Mouse (Mus musculus): Measurements from ENCODE around the gene Pbld2. TPM values are rescaled to one million over a fixed set of nuclear protein-coding genes. Genes with fewer than 3 reads are reported as not detected.

The Pbld2 gene
- polyA plus RNA-seq, 1 experiment: 1.0 TPM

- Histone ChIP-seq H3ac (ENCODE audit: control insufficient read depth, insufficient read length) (no peak overlapping the region), H3K4me3 (no peak overlapping the region), H3K79me2 (ENCODE audit: control insufficient read depth, insufficient read depth) (no peaks in the 10 kb centered on the region), H3K4me2 (ENCODE audit: low read depth) (no peak overlapping the region), H3K36me3 (ENCODE audit: control insufficient read depth, insufficient read depth) (no peaks in the 10 kb centered on the region), H3K27me3 (ENCODE audit: control insufficient read depth, insufficient read depth, insufficient read length) (no peaks in the 10 kb centered on the region)
- TF ChIP-seq E2F4 (IDR thresholded peaks at IDR 0.05; ENCODE audit: insufficient read depth) (no peak), POLR2A (IDR thresholded peaks at IDR 0.05; ENCODE audit: insufficient read length, low read depth) (no peak), POLR2AphosphoS2 (IDR thresholded peaks at IDR 0.05; ENCODE audit: insufficient read length, low read depth) (no peak), CEBPB (IDR thresholded peaks at IDR 0.05; ENCODE audit: insufficient read depth, poor library complexity, severe bottlenecking) (no peak), USF1 (IDR thresholded peaks at IDR 0.05; ENCODE audit: low read depth) (no peak)
Measured at GRCm38 (mm10) chr10:63032267-63032666, 8.2 kb downstream of the Pbld2 start.

- H3K4me3 ChIP-seq: no peak overlapping the region
- TF ChIP-seq TCF12 (IDR thresholded peaks at IDR 0.05; ENCODE audit: insufficient read depth, poor library complexity, severe bottlenecking): no peak
- TF ChIP-seq POLR2AphosphoS2 (IDR thresholded peaks at IDR 0.05; ENCODE audit: insufficient read length, low read depth): no peak
- no peak for TF ChIP-seq MYOD1 (IDR thresholded peaks at IDR 0.05; ENCODE audit: control insufficient read depth in 1 of 3, insufficient read length in 2 of 3, low read depth in 2 of 3)
- TF ChIP-seq USF1 (IDR thresholded peaks at IDR 0.05; ENCODE audit: low read depth): no peak
- no peak for TF ChIP-seq MYOG (IDR thresholded peaks at IDR 0.05; ENCODE audit: control insufficient read depth in 1 of 3, insufficient read depth in 1 of 3, insufficient read length in 2 of 3, low read depth in 2 of 3)
- TF ChIP-seq REST (IDR thresholded peaks at IDR 0.05; ENCODE audit: insufficient read depth, insufficient read length): no peak
- no peak for TF ChIP-seq SRF (IDR thresholded peaks at IDR 0.05; ENCODE audit: control insufficient read depth, insufficient read length, low read depth)
- no peaks in the 10 kb centered on the region for H3K36me3 ChIP-seq (ENCODE audit: control insufficient read depth, insufficient read depth)
- no peaks in the 10 kb centered on the region for H3K27me3 ChIP-seq (ENCODE audit: control insufficient read depth, insufficient read depth, insufficient read length)
- no peak overlapping the region for H3ac ChIP-seq (ENCODE audit: control insufficient read depth, insufficient read length)
- H3K4me2 ChIP-seq (ENCODE audit: low read depth): no peak overlapping the region
- no peaks in the 10 kb centered on the region for H3K79me2 ChIP-seq (ENCODE audit: control insufficient read depth, insufficient read depth)
Measured at GRCm38 (mm10) chr10:63032956-63033355, 8.8 kb downstream of the Pbld2 start.

GRCm38 (mm10) chr10:63038571-63039320 lies 14.6 kb downstream of the Pbld2 start:
- no peak overlapping the region for H3K4me2 ChIP-seq (ENCODE audit: low read depth)
- H3K4me3 ChIP-seq: no peak overlapping the region
- H3ac ChIP-seq (ENCODE audit: control insufficient read depth, insufficient read length): no peak overlapping the region
- no peak for TF ChIP-seq TCF12 (IDR thresholded peaks at IDR 0.05; ENCODE audit: insufficient read depth, poor library complexity, severe bottlenecking)
- no peak for TF ChIP-seq SRF (IDR thresholded peaks at IDR 0.05; ENCODE audit: control insufficient read depth, insufficient read length, low read depth)
- TF ChIP-seq MYOG (IDR thresholded peaks at IDR 0.05; ENCODE audit: control insufficient read depth in 1 of 3, insufficient read depth in 1 of 3, insufficient read length in 2 of 3, low read depth in 2 of 3): no peak
- no peak for TF ChIP-seq MYOD1 (IDR thresholded peaks at IDR 0.05; ENCODE audit: control insufficient read depth in 1 of 3, insufficient read length in 2 of 3, low read depth in 2 of 3)
- TF ChIP-seq USF1 (IDR thresholded peaks at IDR 0.05; ENCODE audit: low read depth): no peak
- no peak for TF ChIP-seq POLR2A (IDR thresholded peaks at IDR 0.05; ENCODE audit: insufficient read length, low read depth)
- TF ChIP-seq TCF3 (IDR thresholded peaks at IDR 0.05; ENCODE audit: insufficient read length, low read depth): no peak
- TF ChIP-seq POLR2AphosphoS2 (IDR thresholded peaks at IDR 0.05; ENCODE audit: insufficient read length, low read depth): no peak
- H3K79me2 ChIP-seq (ENCODE audit: control insufficient read depth, insufficient read depth): no peaks in the 10 kb centered on the region
- H3K36me3 ChIP-seq (ENCODE audit: control insufficient read depth, insufficient read depth): no peaks in the 10 kb centered on the region
- H3K27me3 ChIP-seq (ENCODE audit: control insufficient read depth, insufficient read depth, insufficient read length): no peaks in the 10 kb centered on the region

- H3K79me2 ChIP-seq (ENCODE audit: control insufficient read depth, insufficient read depth): no peaks in the 10 kb centered on the region
- no peaks in the 10 kb centered on the region for H3K27me3 ChIP-seq (ENCODE audit: control insufficient read depth, insufficient read depth, insufficient read length)
- no peaks in the 10 kb centered on the region for H3K36me3 ChIP-seq (ENCODE audit: control insufficient read depth, insufficient read depth)
- TF ChIP-seq SRF (IDR thresholded peaks at IDR 0.05; ENCODE audit: control insufficient read depth, insufficient read length, low read depth): no peak
- no peak for TF ChIP-seq TCF12 (IDR thresholded peaks at IDR 0.05; ENCODE audit: insufficient read depth, poor library complexity, severe bottlenecking)
- TF ChIP-seq MAX (IDR thresholded peaks at IDR 0.05; ENCODE audit: low read depth): no peak
- no peak overlapping the region for H3K4me2 ChIP-seq (ENCODE audit: low read depth)
- H3ac ChIP-seq (ENCODE audit: control insufficient read depth, insufficient read length): no peak overlapping the region
- H3K4me3 ChIP-seq: no peak overlapping the region
Measured at GRCm38 (mm10) chr10:63039867-63040628, 15.9 kb downstream of the Pbld2 start.

- H3ac ChIP-seq (ENCODE audit: control insufficient read depth, insufficient read length): no peak overlapping the region
- no peaks in the 10 kb centered on the region for H3K79me2 ChIP-seq (ENCODE audit: control insufficient read depth, insufficient read depth)
- H3K4me3 ChIP-seq: no peak overlapping the region
- TF ChIP-seq CEBPB (IDR thresholded peaks at IDR 0.05; ENCODE audit: insufficient read depth, poor library complexity, severe bottlenecking): no peak
- TF ChIP-seq E2F4 (IDR thresholded peaks at IDR 0.05; ENCODE audit: insufficient read depth): no peak
- TF ChIP-seq REST (IDR thresholded peaks at IDR 0.05; ENCODE audit: insufficient read depth, insufficient read length): no peak
- H3K4me2 ChIP-seq (ENCODE audit: low read depth): no peak overlapping the region
- H3K36me3 ChIP-seq (ENCODE audit: control insufficient read depth, insufficient read depth): no peaks in the 10 kb centered on the region
- no peaks in the 10 kb centered on the region for H3K27me3 ChIP-seq (ENCODE audit: control insufficient read depth, insufficient read depth, insufficient read length)
Measured at GRCm38 (mm10) chr10:63043154-63043553, 19.0 kb downstream of the Pbld2 start.

Measured in myocyte (in vitro differentiated cells).